Mouse (Mus musculus): Measurements from ENCODE around the gene Ccr1.
"Not testable (repeated sequence)": the region's sequence is repeated elsewhere in the genome, so short reads cannot be mapped to it uniquely, and the experiment has no call there.

The Ccr1 gene

GRCm38 (mm10) chr9:123968290-123968912 is at the start of gene Ccr1:
Gene Ccr1 (minus strand): TSS chr9:123968692.
- DNase-seq (ENCODE audit: low read depth, low spot score) = no peak

GRCm38 (mm10) chr9:124016048-124016447 is 47.6 kb upstream of the Ccr1 start:
- DNase-seq (ENCODE audit: low read depth, low spot score) = no peak

- no peak for DNase-seq (ENCODE audit: low read depth, low spot score)
Observed at GRCm38 (mm10) chr9:124014985-124015652, 46.6 kb upstream of the Ccr1 start.

DNA sequence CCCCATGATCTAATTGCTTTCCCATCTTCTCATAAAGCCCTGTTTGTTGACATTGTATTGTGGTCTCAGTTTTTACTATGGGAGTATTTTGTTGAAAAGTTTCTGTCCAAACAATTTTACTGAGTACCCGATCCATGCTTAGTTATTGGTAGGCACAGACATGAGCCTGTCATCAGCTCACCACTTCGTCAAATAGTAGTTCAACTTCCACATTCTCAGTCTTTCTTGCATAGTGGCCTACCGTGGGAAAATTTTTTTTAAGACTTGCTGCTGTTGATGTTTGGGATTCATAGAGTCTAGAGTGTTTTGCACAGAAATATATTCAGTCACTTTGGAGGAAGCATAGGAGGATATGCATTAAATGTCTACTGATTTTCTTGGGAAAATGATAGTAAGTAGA is 44.8 kb upstream of the Ccr1 start:
- no peak for DNase-seq (ENCODE audit: low read depth, low spot score)

DNA sequence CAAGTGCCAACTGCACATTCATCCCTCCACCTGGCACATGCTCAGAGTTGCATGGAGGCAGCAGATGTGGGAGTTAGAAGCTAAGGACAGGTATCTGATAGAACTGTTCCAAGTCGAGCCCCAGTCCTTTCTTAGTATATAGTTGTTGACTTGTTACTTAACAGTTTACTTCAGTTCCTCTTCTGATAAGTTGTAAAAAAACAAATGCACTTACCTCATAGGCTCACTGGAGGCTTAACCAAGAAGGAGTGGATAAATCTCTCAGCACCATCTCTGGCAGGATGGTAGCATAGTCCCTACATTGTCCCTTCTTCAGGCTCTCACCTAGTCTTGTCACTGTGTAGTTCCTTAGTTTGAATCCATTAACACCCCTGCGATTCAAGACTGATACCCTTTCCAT is 44.2 kb upstream of the Ccr1 start:
- DNase-seq (ENCODE audit: low read depth, low spot score) = no peak

DNA sequence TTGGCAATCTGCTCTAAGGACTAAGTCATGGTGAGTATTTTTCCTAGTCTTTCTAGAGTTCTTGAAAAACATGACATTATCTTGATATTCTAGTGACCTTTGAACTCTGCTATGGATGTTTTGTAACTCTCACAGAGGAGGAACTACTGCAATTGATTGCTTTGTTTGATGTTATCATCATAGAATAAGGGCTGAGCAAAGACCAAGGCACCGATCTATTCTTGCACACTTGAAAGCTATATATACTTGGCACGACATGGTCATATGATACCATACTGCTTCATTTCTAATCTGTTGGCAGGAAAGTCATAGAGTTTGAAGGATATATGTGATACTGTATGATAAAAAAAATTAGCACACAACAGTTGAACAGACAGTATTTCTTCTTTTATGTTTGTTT is 31.3 kb upstream of the Ccr1 start:
- no peak for DNase-seq (ENCODE audit: low read depth, low spot score)

GRCm38 (mm10) chr9:123997719-123998118 is 29.2 kb upstream of the Ccr1 start:
- DNase-seq (ENCODE audit: low read depth, low spot score) = no peak

DNA sequence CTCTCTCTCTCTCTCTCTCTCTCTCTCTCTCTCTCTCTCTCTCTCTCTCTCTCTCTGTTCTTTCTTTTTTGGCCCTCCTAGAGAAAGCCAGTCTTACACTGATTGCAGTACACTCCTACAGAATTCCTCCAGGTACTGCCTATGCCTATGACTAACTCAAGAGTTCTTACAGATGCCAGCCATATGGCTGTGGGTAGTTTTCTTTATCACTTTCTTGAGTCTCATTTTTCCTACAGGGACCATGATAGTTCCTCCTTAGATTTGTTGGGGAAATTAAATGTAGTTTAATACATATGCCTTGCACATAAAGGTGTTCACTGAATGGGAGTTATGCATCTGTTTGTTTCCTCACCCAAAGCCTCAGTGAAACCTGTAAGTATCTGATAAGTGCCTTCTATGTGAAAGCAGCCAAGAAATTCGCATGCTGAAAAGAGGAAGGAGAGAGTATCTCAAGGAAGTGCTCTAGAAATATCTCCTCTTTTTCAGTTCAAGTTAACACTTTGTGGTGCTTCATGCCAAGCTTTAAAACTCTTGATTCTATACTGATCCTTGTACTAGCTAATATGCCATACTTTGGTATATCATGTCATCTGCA is 22.9 kb upstream of the Ccr1 start:
- no peak for DNase-seq (ENCODE audit: low read depth, low spot score)

DNA sequence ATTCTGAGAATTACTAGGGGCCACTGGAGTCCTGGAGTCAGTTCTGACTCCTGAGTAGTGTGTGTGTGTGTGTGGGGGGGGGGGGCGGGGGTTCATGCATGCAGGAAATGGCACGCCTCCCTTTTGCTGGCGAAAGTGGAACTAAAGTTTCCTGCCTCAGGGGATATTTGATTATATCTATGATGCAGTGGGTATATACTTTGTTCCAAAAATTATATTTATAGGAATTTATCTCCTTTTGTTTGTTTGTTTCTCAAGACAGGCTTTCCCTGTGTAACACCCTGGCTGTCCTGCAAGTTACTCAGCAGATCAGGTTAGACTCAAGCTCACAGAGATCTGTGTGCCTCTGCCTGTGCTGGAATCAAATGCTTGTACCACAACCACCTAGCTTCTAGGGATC is 21.2 kb upstream of the Ccr1 start:
- peak; percentile 64 for DNase-seq (ENCODE audit: low read depth, low spot score)

DNA sequence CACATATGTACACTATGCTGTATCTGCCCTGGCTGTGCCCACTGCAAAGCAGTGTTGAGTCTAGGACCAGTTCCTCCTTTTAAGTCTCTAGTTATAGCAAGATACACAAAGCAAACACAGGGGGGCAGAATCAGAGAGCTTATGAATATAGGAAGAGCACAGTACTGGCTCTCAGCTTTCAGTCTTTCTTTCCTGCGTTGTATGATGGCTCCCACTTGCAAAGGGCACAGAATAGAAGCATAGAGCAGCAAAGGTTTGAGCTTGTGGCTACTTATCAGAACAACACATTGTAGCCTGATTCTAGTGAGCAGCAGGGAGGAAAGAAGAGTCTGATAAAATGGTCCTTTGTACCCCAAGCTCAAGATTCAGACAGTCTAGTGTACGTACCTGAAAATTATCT is 17.7 kb upstream of the Ccr1 start:
- peak; percentile 72 for DNase-seq (ENCODE audit: low read depth, low spot score)

DNA sequence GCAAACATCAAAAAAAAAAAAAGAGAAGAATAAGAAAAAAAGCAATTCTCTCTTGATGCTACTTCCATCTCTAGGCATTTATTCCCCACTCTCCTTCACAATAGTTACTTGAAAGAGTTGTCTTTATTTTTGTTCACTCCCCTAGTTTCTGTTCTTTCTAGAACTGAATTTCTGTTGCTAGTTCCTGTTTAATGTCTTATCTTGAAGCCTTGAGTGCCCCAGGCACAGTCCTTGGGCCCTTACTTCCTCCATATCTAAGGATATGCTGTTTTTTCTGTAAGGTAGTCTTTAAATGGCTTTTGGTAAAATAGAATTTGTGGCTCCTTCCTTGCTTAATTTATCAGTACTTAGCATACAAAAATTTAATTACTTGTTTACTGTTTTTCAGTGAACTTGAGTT is 16.5 kb upstream of the Ccr1 start:
- no peak for DNase-seq (ENCODE audit: low read depth, low spot score)

- DNase-seq (ENCODE audit: low read depth, low spot score) = no peak
Observed at GRCm38 (mm10) chr9:123982720-123983119, 14.2 kb upstream of the Ccr1 start.

- DNase-seq (ENCODE audit: low read depth, low spot score) = no peak
Observed at GRCm38 (mm10) chr9:123981909-123982308, 13.4 kb upstream of the Ccr1 start.

DNA sequence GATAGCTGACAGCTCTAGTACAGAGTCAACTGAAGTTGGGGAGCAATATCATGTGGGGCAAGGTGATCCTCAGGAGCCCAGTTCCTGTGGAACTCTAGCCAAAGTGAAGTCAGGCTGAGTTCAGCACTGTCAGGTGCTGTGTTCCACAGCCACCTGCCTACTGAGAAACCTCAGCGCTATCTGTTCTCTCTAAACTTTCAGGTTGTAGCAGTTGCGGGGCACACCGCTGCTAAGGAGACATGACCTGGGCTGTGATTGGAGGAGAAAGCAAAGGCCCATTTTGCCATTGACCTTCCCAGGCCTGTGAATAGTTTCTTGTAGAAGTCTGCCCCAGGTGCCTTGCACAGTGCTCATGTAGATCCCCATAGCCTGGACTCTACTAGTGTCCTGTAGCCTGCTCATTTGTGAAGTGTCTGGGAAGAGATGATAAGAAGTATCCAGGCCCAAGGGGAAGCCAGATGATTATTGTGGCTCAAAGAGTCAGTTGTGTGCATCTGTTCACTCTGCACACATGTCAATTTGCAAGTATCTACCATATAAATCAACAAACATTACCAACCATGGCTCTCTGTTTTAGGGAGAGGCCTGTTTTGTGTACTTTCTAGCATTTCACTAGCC is 12.5 kb upstream of the Ccr1 start:
- not testable (repeated sequence) for DNase-seq (ENCODE audit: low read depth, low spot score)

- no peak for DNase-seq (ENCODE audit: low read depth, low spot score)
Observed at GRCm38 (mm10) chr9:123978308-123978707, 9.8 kb upstream of the Ccr1 start, which contains the start of gene Ccr1l1. Gene Ccr1l1 (minus strand): TSS chr9:123978408.

DNA sequence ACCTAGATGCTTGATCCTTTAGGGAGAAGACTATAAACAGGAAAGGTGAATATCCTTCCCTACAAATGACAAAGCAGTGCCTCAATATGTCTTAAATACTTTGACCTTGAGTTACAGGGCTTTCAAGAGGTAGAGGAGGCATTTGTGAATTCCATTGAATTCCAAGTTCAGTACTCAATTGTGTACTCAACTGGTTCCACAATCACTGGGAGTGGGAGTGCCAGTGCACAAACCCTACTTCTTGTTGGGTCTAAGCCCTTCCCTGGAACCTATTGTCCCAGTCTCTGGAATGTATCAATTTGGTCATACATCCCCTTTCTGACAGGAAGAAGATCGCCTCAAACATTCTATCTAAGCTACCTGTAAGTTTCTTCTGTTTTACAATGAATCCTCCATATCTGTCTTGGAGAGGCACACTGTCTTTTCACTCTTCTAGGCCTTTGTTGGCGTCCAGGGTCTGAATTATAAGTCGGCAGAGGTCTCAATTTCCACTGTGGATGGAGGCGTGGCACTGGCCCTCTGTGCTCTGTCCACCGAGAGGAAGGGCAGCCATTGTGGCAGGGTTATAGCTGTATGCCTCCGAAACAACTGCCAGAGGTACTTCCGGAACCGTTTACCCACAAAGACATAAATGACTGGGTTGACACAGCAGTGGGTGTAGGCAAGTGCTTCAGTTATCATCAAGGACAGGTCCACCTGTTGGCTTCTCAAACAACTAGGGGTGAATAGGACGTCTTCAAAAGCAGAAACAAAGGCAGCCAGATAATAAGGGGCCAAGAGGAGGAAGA is 8.6 kb upstream of the Ccr1 start:
- no peak for DNase-seq (ENCODE audit: low read depth, low spot score)

- DNase-seq (ENCODE audit: low read depth, low spot score) = no peak
Observed at GRCm38 (mm10) chr9:123975630-123976029, 7.1 kb upstream of the Ccr1 start.

DNA sequence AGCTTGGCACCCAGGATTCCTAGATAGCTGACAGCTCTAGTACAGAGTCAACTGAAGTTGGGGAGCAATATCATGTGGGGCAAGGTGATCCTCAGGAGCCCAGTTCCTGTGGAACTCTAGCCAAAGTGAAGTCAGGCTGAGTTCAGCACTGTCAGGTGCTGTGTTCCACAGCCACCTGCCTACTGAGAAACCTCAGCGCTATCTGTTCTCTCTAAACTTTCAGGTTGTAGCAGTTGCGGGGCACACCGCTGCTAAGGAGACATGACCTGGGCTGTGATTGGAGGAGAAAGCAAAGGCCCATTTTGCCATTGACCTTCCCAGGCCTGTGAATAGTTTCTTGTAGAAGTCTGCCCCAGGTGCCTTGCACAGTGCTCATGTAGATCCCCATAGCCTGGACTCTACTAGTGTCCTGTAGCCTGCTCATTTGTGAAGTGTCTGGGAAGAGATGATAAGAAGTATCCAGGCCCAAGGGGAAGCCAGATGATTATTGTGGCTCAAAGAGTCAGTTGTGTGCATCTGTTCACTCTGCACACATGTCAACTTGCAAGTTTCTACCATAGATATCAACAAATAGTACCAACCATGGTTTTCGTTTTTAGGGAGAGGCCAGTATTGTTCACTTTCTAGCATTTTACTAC is 1.5 kb downstream of the Ccr1 start:
- DNase-seq (ENCODE audit: low read depth, low spot score) = not testable (repeated sequence)

GRCm38 (mm10) chr9:123964776-123965175 is 3.7 kb downstream of the Ccr1 start:
- DNase-seq (ENCODE audit: low read depth, low spot score) = no peak

- DNase-seq (ENCODE audit: low read depth, low spot score) = peak; percentile 31
Observed at GRCm38 (mm10) chr9:123960161-123960560, 8.3 kb downstream of the Ccr1 start.

DNA sequence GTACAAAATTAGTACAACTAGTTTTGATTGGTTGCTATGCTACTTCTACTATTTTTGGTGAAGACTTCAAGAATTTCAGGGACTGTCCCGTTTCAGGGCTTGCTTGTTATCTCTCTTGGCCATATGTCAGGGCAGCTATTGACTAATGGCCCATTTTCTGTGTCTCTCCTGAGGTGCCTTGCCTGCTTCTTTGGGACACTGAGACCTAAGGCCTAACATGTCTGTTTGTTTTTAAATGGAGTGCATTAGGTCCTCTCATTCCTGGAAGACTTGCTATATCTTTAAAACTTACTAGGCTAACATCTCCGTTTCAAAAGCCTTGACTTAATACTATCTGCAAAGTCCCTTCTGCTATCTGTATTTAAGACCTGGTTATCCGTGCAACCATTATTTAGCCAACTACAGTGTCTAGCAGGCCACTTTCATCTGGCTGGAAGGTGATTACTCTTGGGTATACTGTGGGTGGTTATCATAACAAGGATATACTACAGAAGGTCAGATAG is 10.5 kb downstream of the Ccr1 start:
- DNase-seq (ENCODE audit: low read depth, low spot score) = no peak

All from CD4-positive, CD25-positive, alpha-beta regulatory T cell, adult 2 months (primary cell).